Mouse (Mus musculus) ES-Bruce4 (cell line): Measurements from ENCODE around the gene Gda. TPM values are rescaled to one million over a fixed set of nuclear protein-coding genes. Genes with fewer than 3 reads are reported as not detected.

Experiments
- H3K27ac ChIP-seq: 2 replicates; pipeline ENCODE4 v1.5.1; 2012; ENCODE audit warnings: low read length, inconsistent platforms; ENCODE audit not compliant: insufficient read depth
- H3K27me3 ChIP-seq: 2 replicates; pipeline ENCODE4 v1.6.1; 2012; ENCODE audit warnings: mild to moderate bottlenecking, low read length, inconsistent platforms; ENCODE audit not compliant: control insufficient read depth, poor library complexity, insufficient read depth, severe bottlenecking
- H3K36me3 ChIP-seq: 2 replicates; pipeline ENCODE4 v1.6.1; 2012; ENCODE audit warnings: inconsistent platforms, mild to moderate bottlenecking, low read length, moderate library complexity; ENCODE audit not compliant: control insufficient read depth, poor library complexity, insufficient read depth, severe bottlenecking
- H3K4me1 ChIP-seq: one replicate; pipeline ENCODE4 v1.8.1; 2011; ENCODE audit warnings: low read length; ENCODE audit not compliant: control insufficient read depth, insufficient read depth
- H3K4me3 ChIP-seq: 2 replicates; pipeline ENCODE4 v1.5.1; 2011; ENCODE audit warnings: low read depth, mild to moderate bottlenecking, low read length
- H3K9ac ChIP-seq: 2 replicates; pipeline ENCODE4 v1.6.1; 2012; ENCODE audit warnings: low read depth, mild to moderate bottlenecking, inconsistent platforms; ENCODE audit not compliant: poor library complexity, severe bottlenecking
- H3K9me3 ChIP-seq: replicated peaks from 2 replicates; pipeline ENCODE4 v1.6.1; 2012; ENCODE audit warnings: mild to moderate bottlenecking, low read length, inconsistent platforms; ENCODE audit not compliant: control insufficient read depth, poor library complexity, insufficient read depth, severe bottlenecking
- CTCF ChIP-seq: IDR thresholded peaks from one replicate; pipeline ENCODE4 v1.8.1; 2011; ENCODE audit warnings: low read depth, low read length
- EP300 ChIP-seq: IDR thresholded peaks from 2 replicates; pipeline ENCODE4 v1.6.1; 2011; ENCODE audit warnings: low read depth, low read length; ENCODE audit not compliant: insufficient read depth
- POLR2A ChIP-seq: IDR thresholded peaks from one replicate; pipeline ENCODE4 v1.8.1; 2011; ENCODE audit warnings: low read length; ENCODE audit not compliant: insufficient read depth
- polyA plus RNA-seq: library from polyadenylated mRNA; stranded (reverse); fragments of >200 nt; gene quantifications from 2 replicates; pipeline ENCODE4 v1.2.4, GENCODE M21; 2011; ENCODE audit warnings: low read depth; ENCODE audit not compliant: missing spikeins, insufficient read depth, insufficient read length

Gda gene
- polyA plus RNA-seq, 1 experiment: not detected

DNA sequence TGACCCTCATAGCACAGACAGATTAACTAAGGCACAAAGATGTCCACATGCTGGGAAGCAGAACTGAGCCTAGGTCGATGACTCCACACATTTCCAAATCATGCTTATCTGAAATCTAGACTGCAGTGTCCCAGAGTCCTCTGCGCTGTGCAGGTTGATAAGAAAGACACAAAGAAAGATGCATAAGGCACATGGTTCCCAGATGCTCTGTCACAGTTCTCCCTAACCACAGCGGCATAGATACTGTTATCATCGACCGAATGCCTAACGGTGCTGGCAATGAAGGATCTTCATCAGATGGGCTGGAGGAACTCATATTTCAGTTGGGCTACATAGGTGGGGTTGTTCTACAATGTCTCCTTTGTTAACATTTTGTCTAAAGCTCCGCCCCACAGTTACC is 49.5 kb downstream of the Gda start:
- H3K4me3 ChIP-seq: no peak overlapping the region
- TF ChIP-seq EP300: no peak
- no peak for TF ChIP-seq CTCF
- no peak for TF ChIP-seq POLR2A
- H3K9me3 ChIP-seq: no peaks in the 10 kb centered on the region
- H3K4me1 ChIP-seq: no peaks in the 10 kb centered on the region
- no peak overlapping the region for H3K9ac ChIP-seq
- H3K27ac ChIP-seq: no peak overlapping the region
- no peaks in the 10 kb centered on the region for H3K36me3 ChIP-seq
- no peaks in the 10 kb centered on the region for H3K27me3 ChIP-seq

DNA sequence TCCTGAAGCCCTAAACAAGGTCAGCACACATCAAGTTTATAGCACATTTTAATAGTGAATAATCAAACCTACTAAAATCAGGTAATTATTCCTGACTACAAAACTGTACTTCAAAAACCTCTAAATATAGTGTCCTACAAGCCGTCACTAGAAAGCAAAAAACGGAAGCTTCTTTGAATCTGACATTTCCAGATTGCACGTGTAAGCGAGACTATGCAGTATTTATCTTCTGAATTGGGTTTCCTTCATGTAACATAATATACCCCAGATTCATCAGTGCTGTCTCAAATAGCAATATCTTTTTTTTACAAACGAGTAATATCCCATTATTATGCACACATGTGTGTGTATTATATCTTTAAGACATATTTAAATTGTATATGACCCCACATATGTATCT is 54.8 kb downstream of the Gda start:
- Histone ChIP-seq H3K27me3 (no peaks in the 10 kb centered on the region), H3K9ac (no peak overlapping the region), H3K36me3 (no peaks in the 10 kb centered on the region), H3K4me3 (no peak overlapping the region), H3K27ac (no peak overlapping the region), H3K4me1 (no peaks in the 10 kb centered on the region), H3K9me3 (no peaks in the 10 kb centered on the region)
- TF ChIP-seq POLR2A (no peak), CTCF (no peak)

DNA sequence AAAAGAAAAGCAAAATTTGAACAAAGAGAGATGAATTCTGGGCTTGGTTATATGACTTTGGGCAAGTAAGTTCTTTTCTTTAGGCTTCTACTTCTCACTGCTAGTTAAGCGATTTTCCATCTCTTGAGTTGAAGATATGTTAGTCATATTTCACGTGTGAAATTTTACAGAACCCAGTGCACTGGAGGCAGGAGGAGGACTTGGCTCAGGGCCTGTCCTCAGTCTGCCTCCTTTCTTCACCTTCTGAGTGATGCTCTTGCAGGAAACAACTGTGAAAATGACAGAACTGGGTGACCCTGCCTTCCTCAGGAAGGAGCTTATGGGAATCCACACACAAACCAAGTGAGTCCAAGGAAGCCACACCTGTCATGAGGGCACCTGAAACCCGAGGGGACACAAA is 57.9 kb downstream of the Gda start:
- Histone ChIP-seq H3K27ac (no peak overlapping the region), H3K27me3 (no peaks in the 10 kb centered on the region), H3K9me3 (no peaks in the 10 kb centered on the region), H3K9ac (no peak overlapping the region), H3K4me3 (no peak overlapping the region), H3K4me1 (no peaks in the 10 kb centered on the region), H3K36me3 (no peaks in the 10 kb centered on the region)
- TF ChIP-seq CTCF (no peak), EP300 (no peak), POLR2A (no peak)

DNA sequence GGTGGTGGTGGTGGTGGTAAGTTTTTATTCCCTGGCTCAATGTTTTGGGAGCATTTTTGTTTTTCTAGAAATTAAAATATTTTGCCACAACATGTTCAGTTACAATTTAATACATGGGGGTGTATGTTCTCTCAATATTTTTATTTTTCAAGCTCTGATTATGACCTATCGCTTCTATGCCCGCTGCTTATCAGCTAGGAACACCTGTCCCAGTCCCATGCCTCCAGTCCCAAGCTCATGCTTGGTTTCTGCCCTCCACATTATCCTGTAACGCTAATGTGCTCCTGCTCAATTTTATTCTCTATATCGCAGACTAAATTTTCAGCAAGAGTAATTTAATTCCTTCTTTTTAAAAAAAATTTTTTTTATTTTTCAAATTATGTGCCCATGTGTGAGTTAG is 64.1 kb downstream of the Gda start:
- Histone ChIP-seq H3K36me3 (no peaks in the 10 kb centered on the region), H3K4me1 (no peaks in the 10 kb centered on the region), H3K9ac (no peak overlapping the region), H3K4me3 (no peak overlapping the region), H3K27ac (no peak overlapping the region), H3K9me3 (no peaks in the 10 kb centered on the region), H3K27me3 (no peaks in the 10 kb centered on the region)
- TF ChIP-seq POLR2A: no peak
- TF ChIP-seq CTCF: no peak
- TF ChIP-seq EP300: no peak

DNA sequence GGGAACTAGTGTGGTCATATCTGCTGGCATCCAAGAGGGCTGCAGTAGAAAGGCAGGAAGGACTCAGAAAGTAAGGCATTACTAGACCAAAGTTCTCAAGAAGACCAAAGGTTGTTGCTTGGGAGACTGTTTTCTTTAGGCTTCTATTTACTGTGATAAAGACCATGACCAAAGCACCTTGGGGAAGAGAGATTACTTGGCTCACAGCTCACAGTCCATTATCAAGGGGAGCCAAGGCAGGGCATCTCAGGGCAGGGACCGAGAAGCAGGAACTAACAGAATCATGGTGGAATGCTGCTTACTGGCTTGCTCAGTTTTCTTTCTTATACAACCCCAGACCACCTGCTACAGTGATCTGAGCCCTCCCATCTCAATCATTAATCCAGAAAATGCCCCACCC is 65.9 kb downstream of the Gda start:
- Histone ChIP-seq H3K9me3 (no peaks in the 10 kb centered on the region), H3K4me3 (no peak overlapping the region), H3K4me1 (no peaks in the 10 kb centered on the region), H3K36me3 (no peaks in the 10 kb centered on the region), H3K27me3 (no peaks in the 10 kb centered on the region; the same call in 1 of the 2 replicates), H3K9ac (no peak overlapping the region), H3K27ac (no peak overlapping the region)
- TF ChIP-seq CTCF (no peak), POLR2A (no peak), EP300 (no peak)

DNA sequence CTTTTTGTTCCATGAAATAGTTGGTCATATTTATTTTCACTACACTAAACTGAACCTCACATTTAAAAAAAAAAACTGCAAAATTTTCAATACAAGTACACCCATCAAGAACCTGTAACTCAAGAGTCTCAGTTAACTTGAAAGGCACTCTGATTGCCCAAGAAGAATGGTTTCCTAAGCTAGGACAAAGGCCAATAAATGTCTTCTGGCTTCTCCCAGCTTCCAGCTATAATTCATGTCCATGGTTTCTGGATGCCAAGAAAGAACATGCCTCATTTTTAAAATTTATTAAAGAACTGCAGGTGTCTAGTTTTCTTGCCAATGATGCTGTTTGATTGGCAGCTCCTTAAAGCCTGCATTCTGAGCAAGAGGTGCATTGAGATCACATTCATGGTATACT is 75.3 kb downstream of the Gda start:
- Histone ChIP-seq H3K27me3 (no peaks in the 10 kb centered on the region), H3K36me3 (no peaks in the 10 kb centered on the region), H3K27ac (no peak overlapping the region), H3K4me1 (no peaks in the 10 kb centered on the region), H3K9ac (no peak overlapping the region), H3K9me3 (no peaks in the 10 kb centered on the region), H3K4me3 (no peak overlapping the region)
- no peak for TF ChIP-seq CTCF
- no peak for TF ChIP-seq POLR2A
- TF ChIP-seq EP300: no peak

DNA sequence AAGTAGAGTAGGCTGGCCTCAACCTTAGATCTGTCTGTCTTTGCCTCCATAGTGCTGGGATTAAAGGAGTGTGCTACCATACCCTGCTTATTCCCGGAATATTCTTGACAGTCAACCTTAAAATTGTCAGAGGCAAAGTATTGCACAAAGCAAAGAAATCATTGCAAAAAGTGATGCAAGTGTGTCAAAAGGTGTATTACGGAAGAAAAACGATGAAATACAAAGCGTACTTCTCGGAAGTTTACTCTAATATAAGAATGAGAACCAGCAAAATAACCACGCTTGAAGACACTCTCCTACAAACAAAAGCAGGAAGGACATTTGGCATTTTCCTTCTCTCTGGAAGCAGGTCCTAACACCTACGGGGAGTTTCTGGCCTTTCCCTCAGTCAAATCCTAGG is 76.9 kb downstream of the Gda start:
- no peaks in the 10 kb centered on the region for H3K27me3 ChIP-seq
- H3K36me3 ChIP-seq: no peaks in the 10 kb centered on the region
- H3K27ac ChIP-seq: no peak overlapping the region
- no peaks in the 10 kb centered on the region for H3K9me3 ChIP-seq
- no peak overlapping the region for H3K9ac ChIP-seq
- H3K4me1 ChIP-seq: no peaks in the 10 kb centered on the region
- TF ChIP-seq EP300 (no peak), POLR2A (no peak), CTCF (no peak)
- no peak overlapping the region for H3K4me3 ChIP-seq
